Mouse (Mus musculus) stomach, postnatal 0 days (tissue): ENCODE data around the gene Dnah5.

Experiments
- CTCF ChIP-seq: IDR thresholded peaks from 2 replicates; pipeline ENCODE4 v1.5.1; 2016; ENCODE audit warnings: antibody characterized with exemption, low read depth, mild to moderate bottlenecking, moderate library complexity
- EP300 ChIP-seq: optimal IDR thresholded peaks from 2 replicates; pipeline ENCODE3; 2016; ENCODE audit warnings: antibody characterized with exemption

DNA sequence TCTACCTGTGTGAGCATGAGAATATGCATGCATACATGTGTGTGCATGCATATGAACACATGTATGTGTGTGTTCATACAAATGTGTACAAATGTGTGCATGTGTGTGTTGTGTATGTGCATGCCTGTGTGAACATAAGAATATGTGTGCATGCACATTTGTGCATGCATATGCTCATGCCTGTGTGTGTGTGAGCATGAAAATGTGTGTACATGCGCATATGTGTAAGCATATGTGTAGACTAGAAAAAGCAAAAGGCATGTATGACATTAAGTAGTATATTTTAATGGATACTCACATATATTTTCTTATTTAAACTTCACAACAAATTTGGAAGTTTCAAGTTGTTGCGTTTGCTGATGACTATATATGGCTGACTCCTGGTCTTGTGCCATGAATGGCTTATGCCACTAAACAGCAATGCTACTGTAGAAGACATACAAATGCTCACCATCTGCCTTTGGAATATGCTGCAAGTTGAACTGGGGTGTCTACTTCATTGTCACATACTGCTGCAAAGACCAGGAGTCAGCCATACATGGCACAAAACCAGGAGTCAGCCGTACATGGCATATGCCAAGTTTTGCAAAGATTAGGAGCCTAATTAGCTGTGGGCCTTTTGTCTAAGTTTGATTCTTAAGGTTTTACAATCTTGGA is 263.2 kb downstream of the Dnah5 start:
- TF ChIP-seq CTCF: no peak
- no peak for TF ChIP-seq EP300
